Mouse (Mus musculus) ES-E14 (cell line): Measurements from ENCODE around the gene Dap. TPM values are rescaled to one million over a fixed set of nuclear protein-coding genes. Genes with fewer than 3 reads are reported as not detected.

ENCODE experiments used
- DNase-seq: peaks from one replicate; pipeline ENCODE4 v3.0.0-alpha.2; 2013; ENCODE audit warnings: low read depth, low spot score
- H3K27ac ChIP-seq: 2 replicates; pipeline ENCODE4 v1.5.1; 2012; ENCODE audit warnings: low read depth, mild to moderate bottlenecking, low read length, moderate library complexity, mixed read lengths; ENCODE audit not compliant: poor library complexity, insufficient read depth, severe bottlenecking
- H3K36me3 ChIP-seq: 2 replicates; pipeline ENCODE4 v1.6.1; 2012; ENCODE audit warnings: mild to moderate bottlenecking, low read length, moderate library complexity, mixed read lengths; ENCODE audit not compliant: control insufficient read depth, poor library complexity, insufficient read depth, severe bottlenecking
- H3K4me1 ChIP-seq, 2 experiments: fragments of 150-350 bp in 1 of 2; sonication (generic) in 1 of 2; 2 replicates each; pipeline ENCODE4 v1.6.1; 2012; ENCODE audit warnings: low read length in 2 of 2, mild to moderate bottlenecking in 1 of 2, mixed read lengths in 1 of 2; ENCODE audit not compliant: control insufficient read depth in 2 of 2, insufficient read depth in 2 of 2, poor library complexity in 1 of 2
- H3K4me3 ChIP-seq, 2 experiments: fragments of 150-350 bp in 1 of 2; sonication (generic) in 1 of 2; 2 replicates each; pipeline ENCODE4 v1.5.1; 2012; ENCODE audit warnings: low read length in 2 of 2, low read depth in 1 of 2, mild to moderate bottlenecking in 1 of 2, mixed read lengths in 1 of 2; ENCODE audit not compliant: insufficient read depth in 1 of 2, poor library complexity in 1 of 2, severe bottlenecking in 1 of 2
- H3K9ac ChIP-seq: 2 replicates; pipeline ENCODE4 v1.6.1; 2012; ENCODE audit warnings: low read depth, mild to moderate bottlenecking, low read length, mixed read lengths; ENCODE audit not compliant: poor library complexity, insufficient read depth, severe bottlenecking
- H3K9me3 ChIP-seq: fragments of 150-350 bp; sonication (generic); 2 replicates; pipeline ENCODE4 v1.6.1; 2012; ENCODE audit warnings: low read depth, mild to moderate bottlenecking, low read length; ENCODE audit not compliant: control insufficient read depth, insufficient read depth
- CHD2 ChIP-seq: IDR thresholded peaks from 2 replicates; pipeline ENCODE4 v1.6.1; 2014; ENCODE audit warnings: mild to moderate bottlenecking, low read depth, low read length, inconsistent platforms
- HCFC1 ChIP-seq: IDR thresholded peaks from 2 replicates; pipeline ENCODE4 v1.6.1; 2012; ENCODE audit warnings: low read length, inconsistent platforms, borderline replicate concordance; ENCODE audit not compliant: insufficient read depth
- MAFK ChIP-seq: IDR thresholded peaks from 2 replicates; pipeline ENCODE4 v1.6.1; 2014; ENCODE audit warnings: mild to moderate bottlenecking, low read depth, low read length, inconsistent platforms; ENCODE audit not compliant: insufficient read depth
- ZC3H11A ChIP-seq: IDR thresholded peaks from 2 replicates; pipeline ENCODE4 v1.6.1; 2012; ENCODE audit warnings: low read depth, mild to moderate bottlenecking, inconsistent platforms, low read length, borderline replicate concordance
- ZNF384 ChIP-seq: IDR thresholded peaks from 2 replicates; pipeline ENCODE4 v1.6.1; 2012; ENCODE audit warnings: low read depth, low read length, inconsistent platforms
- in situ Hi-C, 2 experiments: fragments of 600-800 bp; cut with MboI; formaldehyde crosslinking; loops; one replicate each; pipeline ENCODE4 v1.15.1; 2025; ENCODE audit warnings: low sequenced_read_pairs in 2 of 2, inconsistent platforms in 1 of 2; ENCODE audit not compliant: unreplicated experiment in 2 of 2
- total RNA-seq: library from RNA; depleted of rRNA; stranded (reverse); fragments of 300-350 nt; gene quantifications from 2 replicates; pipeline ENCODE4 v1.2.3, GENCODE M21; 2012

Dap gene
- total RNA-seq, 1 experiment, result 4.1 TPM

- no peak overlapping the region for H3K27ac ChIP-seq
- in situ Hi-C loops, result no loop called here
- no peaks in the 10 kb centered on the region for H3K36me3 ChIP-seq
- H3K9ac ChIP-seq, result no peak overlapping the region
- TF ChIP-seq CHD2, result no peak
- no peak for TF ChIP-seq HCFC1
- no peak for TF ChIP-seq ZC3H11A
- no peak for TF ChIP-seq MAFK
- no peak for TF ChIP-seq ZNF384
- H3K9me3 ChIP-seq, result no peaks in the 10 kb centered on the region
- H3K4me1 ChIP-seq, result no peaks in the 10 kb centered on the region
- H3K4me3 ChIP-seq, result no peak overlapping the region
- no peak for DNase-seq
Observed at GRCm38 (mm10) chr15:31186371-31186901, 37.7 kb upstream of the Dap start.

GRCm38 (mm10) chr15:31192563-31192962 lies 31.6 kb upstream of the Dap start:
- no peak overlapping the region for H3K4me3 ChIP-seq
- TF ChIP-seq HCFC1, result no peak
- no peak for TF ChIP-seq ZNF384
- TF ChIP-seq CHD2, result no peak
- TF ChIP-seq MAFK, result no peak
- no peak for TF ChIP-seq ZC3H11A
- in situ Hi-C loops, result no loop called here

GRCm38 (mm10) chr15:31195776-31196175 lies 28.3 kb upstream of the Dap start:
- H3K4me1 ChIP-seq, result no peaks in the 10 kb centered on the region
- no peak overlapping the region for H3K9ac ChIP-seq
- H3K4me3 ChIP-seq, result no peak overlapping the region
- no peak for DNase-seq
- H3K27ac ChIP-seq, result no peak overlapping the region
- H3K9me3 ChIP-seq, result no peaks in the 10 kb centered on the region
- in situ Hi-C loops, result no loop called here
- H3K36me3 ChIP-seq, result no peaks in the 10 kb centered on the region
- TF ChIP-seq ZNF384, result no peak
- TF ChIP-seq ZC3H11A, result no peak
- no peak for TF ChIP-seq MAFK
- TF ChIP-seq HCFC1, result no peak
- no peak for TF ChIP-seq CHD2

More at GRCm38 (mm10) chr15:31192563-31192962, 31.6 kb upstream of the Dap start:
- Histone ChIP-seq H3K4me1 (no peaks in the 10 kb centered on the region), H3K9ac (no peak overlapping the region), H3K27ac (no peak overlapping the region), H3K36me3 (no peaks in the 10 kb centered on the region), H3K9me3 (no peaks in the 10 kb centered on the region)
- no peak for DNase-seq

GRCm38 (mm10) chr15:31207346-31208093 lies 16.6 kb upstream of the Dap start:
- TF ChIP-seq ZNF384 (no peak), CHD2 (no peak), HCFC1 (no peak), MAFK (no peak)
- Histone ChIP-seq H3K9ac (no peak overlapping the region), H3K27ac (no peak overlapping the region), H3K36me3 (no peaks in the 10 kb centered on the region), H3K4me3 (no peak overlapping the region), H3K9me3 (no peaks in the 10 kb centered on the region), H3K4me1 (no peaks in the 10 kb centered on the region)
- in situ Hi-C loops, result no loop called here
- DNase-seq, result no peak
